Mouse (Mus musculus) embryonic facial prominence, embryonic 12.5 days (tissue): ENCODE results near the gene Ccdc120. TPM values are rescaled to one million over a fixed set of nuclear protein-coding genes. Genes with fewer than 3 reads are reported as not detected.

Experiments
- polyA plus RNA-seq: library from polyadenylated mRNA; unstranded; fragments of >200 nt; fragmentation: Nextera tagmentation; extraction: Ambion mirVana; gene quantifications from 2 replicates; pipeline ENCODE4 v1.2.1, GENCODE M21; 2016

The Ccdc120 gene
- polyA plus RNA-seq, 1 experiment from 2014 or later = 27.5 TPM

Other genes with a start within 250 kb of the Ccdc120 start
- 0.08 TPM in 1 of 2 replicates, not detected in the other for gene Foxp3, start 177.3 kb downstream of the Ccdc120 start, polyA plus RNA-seq
- gene Ppp1r3f, start 176.6 kb downstream of the Ccdc120 start, polyA plus RNA-seq = 3.5 TPM in 2 replicates
- 32.4 TPM in 2 replicates for gene Ccdc22, start 145.4 kb downstream of the Ccdc120 start, polyA plus RNA-seq
- gene Cacna1f, start 143.8 kb downstream of the Ccdc120 start, polyA plus RNA-seq = 0.04 and 0.09 TPM in 2 replicates
- gene Syp, start 112.4 kb downstream of the Ccdc120 start, polyA plus RNA-seq = 7.7 and 11.1 TPM in 2 replicates
- 6.6 and 7.1 TPM in 2 replicates for gene Prickle3, start 93.6 kb downstream of the Ccdc120 start, polyA plus RNA-seq
- 58.4 and 63.2 TPM in 2 replicates for gene Plp2, start 79.5 kb downstream of the Ccdc120 start, polyA plus RNA-seq
- gene Magix, start 69.7 kb downstream of the Ccdc120 start, polyA plus RNA-seq = 0.11 and 0.15 TPM in 2 replicates
- gene Gpkow, start 53.8 kb downstream of the Ccdc120 start, polyA plus RNA-seq = 38.7 and 39.6 TPM in 2 replicates
- gene Wdr45, start 36.6 kb downstream of the Ccdc120 start, polyA plus RNA-seq = 32.3 and 33.0 TPM in 2 replicates
- not detected in 2 replicates for gene Gm45208, start 28.7 kb downstream of the Ccdc120 start, polyA plus RNA-seq
- 69.9 and 71.0 TPM in 2 replicates for gene Praf2, start 22.5 kb downstream of the Ccdc120 start, polyA plus RNA-seq
- 31.8 and 32.1 TPM in 2 replicates for gene Tfe3, start 11.7 kb upstream of the Ccdc120 start, polyA plus RNA-seq
- 50.4 and 53.5 TPM in 2 replicates for gene Gripap1, start 38.9 kb upstream of the Ccdc120 start, polyA plus RNA-seq
- gene Kcnd1, start 71.4 kb upstream of the Ccdc120 start, polyA plus RNA-seq = 2.3 and 2.4 TPM in 2 replicates
- gene Otud5, start 90.5 kb upstream of the Ccdc120 start, polyA plus RNA-seq = 67.4 and 70.2 TPM in 2 replicates
- gene Pim2, start 127.4 kb upstream of the Ccdc120 start, polyA plus RNA-seq = 5.9 and 6.0 TPM in 2 replicates
- 30.4 and 33.1 TPM in 2 replicates for gene Slc35a2, start 133.1 kb upstream of the Ccdc120 start, polyA plus RNA-seq
- 147 and 162 TPM in 2 replicates for gene Pqbp1, start 148.4 kb upstream of the Ccdc120 start, polyA plus RNA-seq
- 167 and 169 TPM in 2 replicates for gene Timm17b, start 148.5 kb upstream of the Ccdc120 start, polyA plus RNA-seq
- not detected in 2 replicates for gene Gm10491, start 156.9 kb upstream of the Ccdc120 start, polyA plus RNA-seq
- gene Gm10490, start 158.6 kb upstream of the Ccdc120 start, polyA plus RNA-seq = not detected in 2 replicates
- 7.1 and 9.4 TPM in 2 replicates for gene Pcsk1n, start 168.9 kb upstream of the Ccdc120 start, polyA plus RNA-seq
- not detected in 2 replicates for gene Eras, start 177.7 kb upstream of the Ccdc120 start, polyA plus RNA-seq
- 49.3 and 53.7 TPM in 2 replicates for gene Hdac6, start 197.0 kb upstream of the Ccdc120 start, polyA plus RNA-seq
- 1.8 and 2.3 TPM in 2 replicates for gene Gata1, start 227.2 kb upstream of the Ccdc120 start, polyA plus RNA-seq